Mouse (Mus musculus) CH12.LX (cell line): Measurements from ENCODE around the gene Rab4b. TPM values are rescaled to one million over a fixed set of nuclear protein-coding genes. Genes with fewer than 3 reads are reported as not detected.

Source experiments
- DNase-seq: peaks from one replicate; pipeline ENCODE4 v3.0.0-alpha.2; 2013; ENCODE audit errors: extremely low read depth
- H3K27ac ChIP-seq: 2 replicates; pipeline ENCODE4 v1.5.1; 2012; ENCODE audit warnings: low read depth, mild to moderate bottlenecking, control low read depth, moderate library complexity; ENCODE audit not compliant: insufficient read depth
- H3K27me3 ChIP-seq: replicated peaks from 2 replicates; pipeline ENCODE3; 2012; ENCODE audit warnings: inconsistent platforms
- H3K36me3 ChIP-seq, 2 experiments: replicated peaks in 1 of 2; 2 replicates each; pipeline versions ENCODE3 to v1.6.1; 2012; ENCODE audit warnings: inconsistent platforms in 1 of 2, low read length in 1 of 2, mild to moderate bottlenecking in 1 of 2, mixed read lengths in 1 of 2, moderate library complexity in 1 of 2; ENCODE audit not compliant: control insufficient read depth in 1 of 2, insufficient read depth in 1 of 2
- H3K4me1 ChIP-seq, 2 experiments: 2 replicates each; pipeline ENCODE4 v1.6.1; 2012; ENCODE audit warnings: inconsistent platforms in 1 of 2, moderate library complexity in 1 of 2; ENCODE audit not compliant: insufficient read depth in 2 of 2, control insufficient read depth in 1 of 2
- H3K4me2 ChIP-seq: 2 replicates; pipeline ENCODE4 v1.6.1; 2012; ENCODE audit warnings: low read depth, mild to moderate bottlenecking, control low read depth; ENCODE audit not compliant: poor library complexity, insufficient read depth, severe bottlenecking
- H3K4me3 ChIP-seq, 3 experiments: fragments of 150-350 bp in 1 of 3; sonication (generic) in 1 of 3; replicated peaks in 1 of 3; 2 replicates each; pipeline versions ENCODE3 to v1.5.1; 2011 to 2012; ENCODE audit warnings: low read depth in 2 of 3, low read length in 2 of 3, mild to moderate bottlenecking in 2 of 3, moderate library complexity in 2 of 3, control low read depth in 1 of 3, improper control_type of control experiment in 1 of 3, inconsistent platforms in 1 of 3, mixed read lengths in 1 of 3; ENCODE audit not compliant: poor library complexity in 1 of 3
- H3K79me2 ChIP-seq: replicated peaks from 2 replicates; pipeline ENCODE4 v1.6.1; 2012; ENCODE audit warnings: mild to moderate bottlenecking, moderate library complexity; ENCODE audit not compliant: control insufficient read depth, poor library complexity, insufficient read depth, severe bottlenecking; ENCODE audit errors: extremely low read depth
- H3K9ac ChIP-seq: 2 replicates; pipeline ENCODE4 v1.6.1; 2012; ENCODE audit warnings: low read depth, mild to moderate bottlenecking, control low read depth, moderate library complexity; ENCODE audit not compliant: insufficient read depth
- H3K9me3 ChIP-seq: replicated peaks from 2 replicates; pipeline ENCODE3; 2012; ENCODE audit warnings: low read length, inconsistent platforms, mixed read lengths
- BHLHE40 ChIP-seq: IDR thresholded peaks from 2 replicates; pipeline ENCODE4 v1.6.1; 2011; ENCODE audit warnings: mild to moderate bottlenecking, low read depth, low read length, improper control_type of control experiment
- CHD2 ChIP-seq: IDR thresholded peaks from 2 replicates; pipeline ENCODE4 v1.6.1; 2011; ENCODE audit warnings: low read length, improper control_type of control experiment
- CTCF ChIP-seq, 2 experiments: IDR thresholded peaks in 1 of 2; conservative IDR thresholded peaks in 1 of 2; 2 replicates each; pipeline ENCODE4 v1.5.1; 2011 to 2012; ENCODE audit warnings: low read depth in 2 of 2, low read length in 2 of 2, improper control_type of control experiment in 1 of 2, inconsistent platforms in 1 of 2, mild to moderate bottlenecking in 1 of 2, moderate library complexity in 1 of 2
- ELF1 ChIP-seq: IDR thresholded peaks from 2 replicates; pipeline ENCODE4 v1.6.1; 2014; ENCODE audit warnings: low read depth, mild to moderate bottlenecking, inconsistent platforms, low read length, improper control_type of control experiment
- JUN ChIP-seq: IDR thresholded peaks from 2 replicates; pipeline ENCODE4 v1.6.1; 2011; ENCODE audit warnings: low read depth, mild to moderate bottlenecking, low read length, improper control_type of control experiment, moderate library complexity; ENCODE audit not compliant: insufficient read depth
- MAX ChIP-seq: IDR thresholded peaks from 2 replicates; pipeline ENCODE4 v1.6.1; 2011; ENCODE audit warnings: low read length, improper control_type of control experiment
- MAZ ChIP-seq: IDR thresholded peaks from 2 replicates; pipeline ENCODE4 v1.6.1; 2012; ENCODE audit warnings: low read depth, mild to moderate bottlenecking, inconsistent platforms, low read length, improper control_type of control experiment, moderate library complexity
- MEF2A ChIP-seq: IDR thresholded peaks from 2 replicates; pipeline ENCODE4 v1.6.1; 2014; ENCODE audit warnings: low read depth, mild to moderate bottlenecking, inconsistent platforms, low read length, improper control_type of control experiment, borderline replicate concordance
- MYC ChIP-seq: IDR thresholded peaks from 2 replicates; pipeline ENCODE4 v1.6.1; 2011; ENCODE audit warnings: low read depth, mild to moderate bottlenecking, improper control_type of control experiment, low read length
- NRF1 ChIP-seq: IDR thresholded peaks from 2 replicates; pipeline ENCODE4 v1.6.1; 2014; ENCODE audit warnings: low read depth, mild to moderate bottlenecking, inconsistent platforms, low read length, improper control_type of control experiment, moderate library complexity
- PAX5 ChIP-seq: IDR thresholded peaks from 2 replicates; pipeline ENCODE4 v1.6.1; 2012; ENCODE audit warnings: low read length, inconsistent platforms, mixed read lengths
- POLR2AphosphoS2 ChIP-seq: IDR thresholded peaks from 2 replicates; pipeline ENCODE4 v1.6.1; 2011; ENCODE audit warnings: low read depth, low read length, improper control_type of control experiment
- SIN3A ChIP-seq: IDR thresholded peaks from 2 replicates; pipeline ENCODE4 v1.6.1; 2012; ENCODE audit warnings: low read length, improper control_type of control experiment, inconsistent platforms
- SMC3 ChIP-seq: IDR thresholded peaks from 2 replicates; pipeline ENCODE4 v1.6.1; 2011; ENCODE audit warnings: low read depth, low read length, improper control_type of control experiment
- TCF12 ChIP-seq: IDR thresholded peaks from 2 replicates; pipeline ENCODE4 v1.6.1; 2014; ENCODE audit warnings: low read depth, mild to moderate bottlenecking, inconsistent platforms, low read length, improper control_type of control experiment
- UBTF ChIP-seq: IDR thresholded peaks from 2 replicates; pipeline ENCODE4 v1.6.1; 2012; ENCODE audit warnings: low read depth, mild to moderate bottlenecking, inconsistent platforms, low read length, improper control_type of control experiment, moderate library complexity
- USF1 ChIP-seq: IDR thresholded peaks from 2 replicates; pipeline ENCODE4 v1.6.1; 2014; ENCODE audit warnings: low read depth, mild to moderate bottlenecking, inconsistent platforms, low read length, improper control_type of control experiment
- USF2 ChIP-seq: conservative IDR thresholded peaks from 2 replicates; pipeline ENCODE4 v1.6.1; 2011; ENCODE audit warnings: low read depth, low read length, improper control_type of control experiment
- ZKSCAN1 ChIP-seq: IDR thresholded peaks from 2 replicates; pipeline ENCODE4 v1.6.1; 2012; ENCODE audit warnings: low read depth, inconsistent platforms, low read length, improper control_type of control experiment, borderline replicate concordance
- ZMIZ1 ChIP-seq: IDR thresholded peaks from 2 replicates; pipeline ENCODE4 v1.6.1; 2012; ENCODE audit warnings: low read depth, mild to moderate bottlenecking, inconsistent platforms, low read length, improper control_type of control experiment
- ZNF384 ChIP-seq: IDR thresholded peaks from 2 replicates; pipeline ENCODE4 v1.6.1; 2012; ENCODE audit warnings: low read depth, low read length, improper control_type of control experiment, inconsistent platforms
- dilution Hi-C: fragments of 300-500 bp; cut with MboI; formaldehyde crosslinking; loops from 2 replicates; pipeline ENCODE4 v1.14.3; 2020; ENCODE audit warnings: low sequenced_read_pairs; ENCODE audit not compliant: extremely low pct_unique_long_range_greater_than_20kb, extremely low pct_ligation_motif_present
- in situ Hi-C: fragments of 300-500 bp; cut with MboI; formaldehyde crosslinking; loops from 3 replicates; pipeline ENCODE4 v1.14.3; 2019; ENCODE audit warnings: low sequenced_read_pairs, low pct_ligation_motif_present, low pct_unique_long_range_greater_than_20kb, mixed read lengths
- polyA plus RNA-seq: library from polyadenylated mRNA; unstranded; fragments of >175 nt; gene quantifications from 2 replicates; pipeline ENCODE4 v1.2.1, GENCODE M21; 2012; ENCODE audit warnings: low read depth; ENCODE audit not compliant: insufficient read length
- total RNA-seq, 2 experiments: library from RNA; depleted of rRNA; stranded (reverse); fragments of 300-350 nt in 1 of 2; fragments of >200 nt in 1 of 2; gene quantifications; 2 replicates each; pipeline ENCODE4 v1.2.3; 2012 to 2014

The Rab4b gene
- total and polyA plus RNA-seq, 3 experiments: 26.2 to 85.5 (median 39.4) TPM

DNA sequence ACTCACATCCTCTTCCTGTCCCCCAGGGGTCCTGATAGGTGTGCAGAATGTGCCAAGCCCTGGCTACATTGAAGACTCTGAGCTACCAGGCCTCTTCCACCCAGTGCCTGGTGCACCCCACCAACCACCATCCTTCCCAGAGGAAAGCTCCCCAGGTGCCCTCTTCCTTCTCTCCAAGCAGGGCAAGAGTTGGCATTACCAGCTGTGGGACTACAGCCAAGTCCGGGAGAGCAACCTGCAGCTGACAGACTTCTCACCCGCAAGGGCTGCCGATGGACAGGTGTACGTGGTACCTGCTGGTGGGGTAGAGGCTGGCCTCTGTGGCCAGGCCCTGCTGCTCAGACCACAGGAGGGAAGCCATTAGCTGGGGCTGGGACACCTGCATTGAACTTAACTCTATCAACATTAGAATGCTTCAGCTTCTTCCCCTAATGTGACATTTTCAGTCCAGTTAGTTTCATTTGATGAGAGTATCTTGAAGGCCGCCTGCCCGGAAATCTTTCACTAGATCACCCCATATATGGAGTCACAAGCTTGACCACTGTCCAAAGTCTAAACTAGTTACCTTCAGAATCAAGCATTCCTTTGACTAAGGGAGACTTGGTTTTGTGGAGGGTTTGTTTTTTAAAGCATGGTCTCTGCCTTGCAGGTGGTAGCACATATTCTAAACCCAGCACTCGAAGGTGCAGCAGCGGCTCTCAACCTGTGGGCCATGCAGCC is 25.2 kb upstream of the Rab4b start:
- Histone ChIP-seq H3K36me3 (peaks cover 29 to 76% of the 10 kb centered on the region in 2 experiments), H3K9ac (no peak overlapping the region), H3K4me2 (no peak overlapping the region), H3K79me2 (no peaks in the 10 kb centered on the region), H3K27ac (no peak overlapping the region), H3K4me3 (no peak overlapping the region), H3K4me1 (peaks cover 0 to 16% of the 10 kb centered on the region in 2 experiments; a peak in 2 of 4 replicates), H3K9me3 (no peaks in the 10 kb centered on the region), H3K27me3 (no peaks in the 10 kb centered on the region)
- TF ChIP-seq USF2 (no peak), BHLHE40 (no peak), ZKSCAN1 (no peak), MAZ (no peak), UBTF (no peak), ELF1 (no peak), PAX5 (no peak), NRF1 (no peak), POLR2AphosphoS2 (no peak), ZMIZ1 (no peak), MEF2A (no peak), MYC (no peak), ZNF384 (no peak), JUN (no peak), USF1 (no peak)
- in situ Hi-C loops: no loop called here
- dilution Hi-C loops: no loop called here
- no peak for DNase-seq

DNA sequence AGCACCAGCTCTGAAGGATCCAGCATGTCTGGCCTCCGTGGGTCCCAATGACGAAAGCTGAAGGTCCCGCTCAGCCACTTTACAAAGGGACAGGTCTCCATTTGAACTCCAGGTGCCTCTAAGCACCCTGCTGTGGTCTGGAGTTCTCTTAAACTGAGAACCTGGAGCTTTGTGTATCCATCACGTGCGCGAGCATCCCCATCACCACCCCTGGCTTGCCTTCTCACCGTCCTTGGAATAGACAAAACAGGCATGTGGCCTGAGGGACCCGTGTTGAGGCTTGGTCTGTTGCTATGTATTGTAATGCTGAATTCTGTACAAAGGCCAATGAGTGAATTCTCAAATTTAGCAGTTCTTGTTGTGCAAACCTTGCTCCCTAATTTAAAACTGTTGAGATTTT is 20.1 kb upstream of the Rab4b start:
- no peaks in the 10 kb centered on the region for H3K27me3 ChIP-seq
- TF ChIP-seq CTCF (conservative IDR thresholded peaks at IDR 0.05 in 1 of 2, IDR thresholded peaks at IDR 0.05 in 1 of 2; ENCODE audit: low read depth in 2 of 2, low read length in 2 of 2): no peak
- TF ChIP-seq BHLHE40: no peak
- TF ChIP-seq CHD2: no peak
- no peak for TF ChIP-seq SMC3
- no peak for TF ChIP-seq ELF1
- TF ChIP-seq SIN3A: no peak
- TF ChIP-seq TCF12: no peak
- TF ChIP-seq MYC: no peak
- TF ChIP-seq USF1: no peak
- TF ChIP-seq MAX: no peak
- TF ChIP-seq, all 38 proteins: peak for 0
- in situ Hi-C loops (no loop called here), dilution Hi-C loops (no loop called here)
- Histone ChIP-seq H3K9ac (no peak overlapping the region), H3K4me1 (peaks cover 2 to 49% of the 10 kb centered on the region in 2 experiments), H3K4me2 (no peak overlapping the region), H3K9me3 (no peaks in the 10 kb centered on the region), H3K79me2 (peaks cover 15% of the 10 kb centered on the region), H3K27ac (no peak overlapping the region), H3K4me3 (no peak overlapping the region), H3K36me3 (peaks cover 12 to 57% of the 10 kb centered on the region in 2 experiments)
- DNase-seq: no peak
